Mouse (Mus musculus) hindbrain, postnatal 0 days (tissue): ENCODE results near the gene Krtap6-2. TPM values are rescaled to one million over a fixed set of nuclear protein-coding genes. Genes with fewer than 3 reads are reported as not detected.

Source experiments
- ATAC-seq: fragments of 200-750 bp; cut with Nextera tagmentation; 2 replicates; pipeline ENCODE4 v1.8.0; 2017; ENCODE audit warnings: mild to moderate bottlenecking, moderate TSS enrichment, moderate library complexity
- DNase-seq: peaks from one replicate; pipeline ENCODE4 v3.0.0-alpha.2; 2015; ENCODE audit warnings: low spot score
- H3K27ac ChIP-seq: fragments of 300-500 bp; sonication (generic); 2 replicates; pipeline ENCODE4 v1.5.1; 2014; ENCODE audit warnings: mild to moderate bottlenecking
- H3K27me3 ChIP-seq: fragments of 300-500 bp; sonication (generic); 2 replicates; pipeline ENCODE4 v1.6.1; 2014; ENCODE audit warnings: low read length, mixed read lengths; ENCODE audit not compliant: insufficient read depth
- H3K36me3 ChIP-seq: fragments of 300-500 bp; sonication (generic); 2 replicates; pipeline ENCODE4 v1.6.1; 2014; ENCODE audit warnings: low read length, mixed read lengths; ENCODE audit not compliant: insufficient read depth
- H3K4me1 ChIP-seq: fragments of 300-500 bp; sonication (generic); 2 replicates; pipeline ENCODE4 v1.6.1; 2014; ENCODE audit warnings: antibody characterized with exemption, low read length, mixed read lengths; ENCODE audit not compliant: insufficient read depth
- H3K4me2 ChIP-seq: fragments of 300-500 bp; sonication (generic); 2 replicates; pipeline ENCODE4 v1.6.1; 2014; ENCODE audit warnings: low read depth, mild to moderate bottlenecking, low read length, moderate library complexity, mixed read lengths
- H3K4me3 ChIP-seq: fragments of 300-500 bp; sonication (generic); 2 replicates; pipeline ENCODE4 v1.5.1; 2014; ENCODE audit warnings: low read length
- H3K9ac ChIP-seq: fragments of 300-500 bp; sonication (generic); replicated peaks from 2 replicates; pipeline ENCODE4 v1.6.1; 2014; ENCODE audit warnings: mild to moderate bottlenecking, low read length, moderate library complexity, mixed read lengths
- H3K9me3 ChIP-seq: fragments of 300-500 bp; sonication (generic); 2 replicates; pipeline ENCODE4 v1.6.1; 2016; ENCODE audit warnings: low read length, mixed read lengths
- CTCF ChIP-seq: IDR thresholded peaks from 2 replicates; pipeline ENCODE4 v1.5.1; 2016; ENCODE audit warnings: antibody characterized with exemption, control low read depth, low read depth
- WGBS: fragments of 180-500 bp; shearing (Covaris S2); extraction: QIAGEN DNeasy Blood & Tissue Kit; methylation state at CpG from one replicate; pipeline ENCODE4 v1.1.7; 2014; 5-methylcytosine and 5-hydroxymethylcytosine counted together
- polyA plus RNA-seq: library from polyadenylated mRNA; unstranded; fragments of >200 nt; fragmentation: Nextera tagmentation; extraction: Ambion mirVana; gene quantifications from 2 replicates; pipeline ENCODE4 v1.2.1, GENCODE M21; 2015
- total RNA-seq: library from RNA; depleted of rRNA; stranded (reverse); fragments of >200 nt; gene quantifications from 2 replicates; pipeline ENCODE4 v1.2.3, GENCODE M21; 2014; rRNA removed

Gene Krtap6-2
- not detected in 2 replicates for total RNA-seq
- polyA plus RNA-seq: not detected in 2 replicates

DNA sequence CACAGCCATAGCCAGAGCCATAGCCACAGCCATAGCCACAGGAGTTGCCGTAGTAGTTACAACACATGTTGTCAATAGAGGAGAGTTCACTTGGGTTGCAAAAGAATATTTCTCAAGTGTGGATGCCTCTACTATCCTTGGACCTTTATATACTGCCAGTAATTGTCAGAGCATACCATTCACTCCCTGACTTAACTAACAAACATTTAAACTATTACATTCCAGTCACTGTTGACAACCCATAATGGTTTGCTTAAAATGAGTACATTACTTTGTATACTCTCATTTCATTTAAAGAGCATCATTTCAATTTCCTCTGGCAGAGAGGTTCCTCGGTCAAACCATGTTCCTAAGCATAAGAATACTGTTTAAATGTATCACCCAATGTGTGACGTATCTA lies at the start of gene Krtap6-2:
TSS of gene Krtap6-2 (minus strand) at position 101 of the 400 bp plus-strand sequence.
- Histone ChIP-seq H3K9ac (no peak within 1 kb of the TSS), H3K36me3 (no peaks in the 10 kb centered on the region), H3K9me3 (no peaks in the 10 kb centered on the region), H3K4me1 (no peaks in the 10 kb centered on the region), H3K27ac (no peak within 1 kb of the TSS), H3K4me2 (no peak within 1 kb of the TSS), H3K4me3 (no peak within 1 kb of the TSS), H3K27me3 (no peaks in the 10 kb centered on the region)
- no peak for DNase-seq
- TF ChIP-seq CTCF: no peak
- ATAC-seq: no peak
- WGBS: 94% methylated on average over 3 of the region's 3 CpGs

GRCm38 (mm10) chr16:89461189-89461588 lies 41.3 kb upstream of the Krtap6-2 start:
- Histone ChIP-seq H3K27me3 (no peaks in the 10 kb centered on the region), H3K9ac (no peak overlapping the region), H3K9me3 (no peaks in the 10 kb centered on the region), H3K27ac (no peak overlapping the region), H3K4me3 (no peak overlapping the region), H3K36me3 (no peaks in the 10 kb centered on the region), H3K4me1 (no peaks in the 10 kb centered on the region), H3K4me2 (no peak overlapping the region)
- WGBS: 67% methylated on average over 5 of the region's 5 CpGs
- TF ChIP-seq CTCF: no peak
- no peak for DNase-seq
- ATAC-seq: peak; percentile 40; the same call in 1 of the 2 replicates

- Histone ChIP-seq H3K4me2 (no peak overlapping the region), H3K9me3 (no peaks in the 10 kb centered on the region), H3K36me3 (no peaks in the 10 kb centered on the region), H3K4me1 (no peaks in the 10 kb centered on the region), H3K9ac (no peak overlapping the region), H3K27ac (no peak overlapping the region), H3K27me3 (no peaks in the 10 kb centered on the region), H3K4me3 (no peak overlapping the region)
- 76% methylated on average over 2 of the region's 2 CpGs for WGBS
- no peak for TF ChIP-seq CTCF
- DNase-seq (no peak), ATAC-seq (no peak)
These were observed 9.7 kb upstream of the Krtap6-2 start for GRCm38 (mm10) chr16:89429586-89429985.

DNA sequence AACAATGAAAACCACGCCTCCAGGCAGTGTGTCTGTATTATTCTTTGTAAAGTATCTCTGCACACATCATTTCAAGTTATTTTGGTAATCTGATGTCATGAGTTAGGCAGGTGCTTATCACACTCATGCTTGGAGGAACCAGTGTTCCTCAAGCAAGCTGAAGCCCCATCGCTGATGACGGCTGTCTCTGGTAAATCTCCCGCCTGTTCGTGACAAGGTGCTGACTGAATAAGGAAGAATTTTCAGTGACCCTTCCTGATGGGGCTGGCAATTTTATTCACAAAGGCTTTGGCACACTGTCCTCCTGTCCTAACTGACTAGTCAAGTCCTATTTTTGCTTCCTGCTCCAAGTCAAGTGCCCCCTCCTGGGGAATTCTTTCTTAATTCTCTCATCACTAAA lies 5.4 kb upstream of the Krtap6-2 start:
- ATAC-seq: no peak
- H3K36me3 ChIP-seq: no peaks in the 10 kb centered on the region
- no peaks in the 10 kb centered on the region for H3K4me1 ChIP-seq
- no peak for DNase-seq
- H3K9me3 ChIP-seq: no peaks in the 10 kb centered on the region
- H3K9ac ChIP-seq: no peak overlapping the region
- 88% methylated on average over 5 of the region's 5 CpGs for WGBS
- TF ChIP-seq CTCF: no peak
- no peak overlapping the region for H3K27ac ChIP-seq
- no peaks in the 10 kb centered on the region for H3K27me3 ChIP-seq
- H3K4me3 ChIP-seq: no peak overlapping the region
- no peak overlapping the region for H3K4me2 ChIP-seq

GRCm38 (mm10) chr16:89416311-89416710 lies 3.6 kb downstream of the Krtap6-2 start:
- Histone ChIP-seq H3K9me3 (no peaks in the 10 kb centered on the region), H3K4me3 (no peak overlapping the region), H3K4me2 (no peak overlapping the region), H3K9ac (no peak overlapping the region), H3K27ac (no peak overlapping the region), H3K27me3 (no peaks in the 10 kb centered on the region), H3K36me3 (no peaks in the 10 kb centered on the region), H3K4me1 (no peaks in the 10 kb centered on the region)
- TF ChIP-seq CTCF: no peak
- DNase-seq: no peak
- ATAC-seq: no peak
- WGBS: 84% methylated on average over 3 of the region's 3 CpGs

GRCm38 (mm10) chr16:89410345-89411068 lies 9.4 kb downstream of the Krtap6-2 start:
- DNase-seq (no peak), ATAC-seq (no peak)
- Histone ChIP-seq H3K9me3 (no peaks in the 10 kb centered on the region), H3K9ac (no peak overlapping the region), H3K4me3 (no peak overlapping the region), H3K4me2 (no peak overlapping the region), H3K27me3 (no peaks in the 10 kb centered on the region), H3K36me3 (no peaks in the 10 kb centered on the region), H3K4me1 (no peaks in the 10 kb centered on the region), H3K27ac (no peak overlapping the region)
- WGBS: 73% methylated on average over 5 of the region's 5 CpGs
- no peak for TF ChIP-seq CTCF

- DNase-seq: no peak
- 89% methylated on average over 2 of the region's 2 CpGs for WGBS
These were observed 16.1 kb downstream of the Krtap6-2 start, which contains the start of gene Krtap21-1 for GRCm38 (mm10) chr16:89403768-89404167. Gene Krtap21-1, minus strand, starts transcription at chr16:89403868.

More at GRCm38 (mm10) chr16:89403768-89404167, 16.1 kb downstream of the Krtap6-2 start, which contains the start of gene Krtap21-1:
- no peaks in the 10 kb centered on the region for H3K36me3 ChIP-seq
- ATAC-seq: no peak
- no peak for TF ChIP-seq CTCF
- no peaks in the 10 kb centered on the region for H3K27me3 ChIP-seq
- H3K9ac ChIP-seq: no peak within 1 kb of the TSS
- H3K4me3 ChIP-seq: no peak within 1 kb of the TSS
- H3K9me3 ChIP-seq: no peaks in the 10 kb centered on the region
- H3K27ac ChIP-seq: no peak within 1 kb of the TSS
- H3K4me2 ChIP-seq: no peak within 1 kb of the TSS
- H3K4me1 ChIP-seq: no peaks in the 10 kb centered on the region
